Mouse (Mus musculus) kidney, postnatal 36 days (tissue): ENCODE measurements around the gene Mif4gd.

Experiments
- DNase-seq, 2 experiments: peaks; one replicate each; pipeline ENCODE4 v3.0.0; 2021 to 2022; ENCODE audit warnings: mixed read lengths in 2 of 2

Mif4gd gene

DNA sequence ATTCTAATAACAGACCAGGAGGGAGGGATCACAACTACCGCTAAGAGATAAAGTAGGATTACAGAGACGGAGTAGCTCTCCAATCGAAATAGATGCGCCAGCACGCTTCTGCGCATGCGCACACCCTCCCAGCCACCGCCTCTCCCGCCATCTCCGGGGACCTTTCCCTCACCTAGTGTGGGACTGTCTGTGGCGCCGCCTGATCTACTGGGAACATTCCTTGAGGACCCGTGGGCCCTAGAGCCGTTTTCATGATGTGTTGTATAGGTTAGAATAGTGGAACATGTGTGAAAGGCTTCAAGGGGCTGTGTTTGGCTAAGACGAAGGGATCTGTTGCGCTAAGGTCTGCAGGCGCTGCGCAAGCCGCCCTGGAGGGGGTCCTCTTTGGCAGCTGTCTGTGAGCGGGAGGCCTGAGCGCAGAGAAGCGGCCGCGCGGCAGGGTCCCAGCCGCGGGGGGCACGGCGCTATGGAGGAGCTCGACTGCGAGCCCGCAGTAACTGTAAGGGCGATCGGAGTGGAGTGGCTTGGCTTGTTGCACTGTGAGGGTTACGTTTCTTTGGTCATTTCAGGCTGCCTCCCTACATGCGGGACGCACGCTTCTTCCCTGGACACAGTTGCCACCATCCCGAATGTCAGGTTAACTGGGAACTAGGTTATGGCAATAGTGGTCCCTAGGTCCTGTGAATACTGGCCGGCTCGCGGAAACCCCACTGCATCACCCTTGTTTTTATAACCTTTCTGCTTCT, 48.5 kb downstream of the Mif4gd start, which contains the start of gene Nup85:
Gene Nup85 (plus strand): TSS at position 371 of the 746 bp plus-strand sequence.
- peak; percentile 97 to 99 for DNase-seq

DNA sequence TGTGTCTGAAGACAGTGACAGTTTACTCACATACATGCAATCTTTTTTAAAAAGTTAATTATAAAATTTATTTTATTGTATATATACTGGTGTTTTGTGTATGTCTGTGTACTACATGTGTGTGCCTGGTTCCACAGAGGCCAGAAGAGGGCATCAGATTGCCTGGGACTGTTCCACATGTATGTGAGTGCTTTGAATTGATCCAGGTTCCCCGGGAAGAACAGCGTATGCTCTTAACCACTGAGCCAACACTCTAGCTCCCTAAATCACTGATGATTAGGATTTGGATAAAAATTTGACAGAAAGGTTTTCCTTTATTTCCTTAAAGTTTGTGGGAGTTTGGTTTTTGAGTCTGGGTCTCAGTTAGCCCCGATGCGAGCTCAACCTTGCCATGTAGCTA, 49.4 kb downstream of the Mif4gd start:
- no peak for DNase-seq
